Mouse (Mus musculus): ENCODE data around the gene Adck2. TPM values are rescaled to one million over a fixed set of nuclear protein-coding genes. Genes with fewer than 3 reads are reported as not detected.

Gene Adck2
- polyA plus RNA-seq, 1 experiment: 10.9 TPM

GRCm38 (mm10) chr6:39556900-39557659, 16.6 kb upstream of the Adck2 start:
- no peaks in the 10 kb centered on the region for H3K4me1 ChIP-seq (ENCODE audit: control insufficient read depth, insufficient read depth, low read length)
- peak; percentile 42 for DNase-seq
- WGBS: 2% methylated on average over 53 of the region's 54 CpGs

GRCm38 (mm10) chr6:39557723-39558261, 15.9 kb upstream of the Adck2 start, which contains the start of gene Dennd2a:
Gene Dennd2a, minus strand, starts transcription at chr6:39557867.
- WGBS: 2% methylated on average over 47 of the region's 50 CpGs
- no peak for TF ChIP-seq CTCF (IDR thresholded peaks at IDR 0.05; ENCODE audit: insufficient read depth, low read length)
- TF ChIP-seq POLR2A (IDR thresholded peaks at IDR 0.05; ENCODE audit: borderline replicate concordance, extremely low read depth, low read depth, low read length): no peak
- peak within 1 kb of the TSS; percentile 70 for H3K4me3 ChIP-seq (replicated peaks; ENCODE audit: extremely low read depth, low read depth, low read length)
- DNase-seq: peak; percentile 48
- H3K4me1 ChIP-seq (ENCODE audit: control insufficient read depth, insufficient read depth, low read length): peaks cover 3% of the 10 kb centered on the region; the same call in 1 of the 2 replicates

More at GRCm38 (mm10) chr6:39556900-39557659, 16.6 kb upstream of the Adck2 start:
- H3K4me3 ChIP-seq (replicated peaks; ENCODE audit: extremely low read depth, low read depth, low read length): peak overlapping the region; percentile 70
- TF ChIP-seq CTCF (IDR thresholded peaks at IDR 0.05; ENCODE audit: insufficient read depth, low read length): no peak
- no peak for TF ChIP-seq POLR2A (IDR thresholded peaks at IDR 0.05; ENCODE audit: borderline replicate concordance, extremely low read depth, low read depth, low read length)

- H3K4me1 ChIP-seq (ENCODE audit: control insufficient read depth, insufficient read depth, low read length): peaks cover 3% of the 10 kb centered on the region; the same call in 1 of the 2 replicates
- H3K4me3 ChIP-seq (replicated peaks; ENCODE audit: extremely low read depth, low read depth, low read length): no peak overlapping the region
- 63% methylated on average over 6 of the region's 6 CpGs for WGBS
- no peak for DNase-seq
- no peak for TF ChIP-seq POLR2A (IDR thresholded peaks at IDR 0.05; ENCODE audit: borderline replicate concordance, extremely low read depth, low read depth, low read length)
- no peak for TF ChIP-seq CTCF (IDR thresholded peaks at IDR 0.05; ENCODE audit: insufficient read depth, low read length)
Observed at GRCm38 (mm10) chr6:39559276-39559939, 14.3 kb upstream of the Adck2 start.

- DNase-seq: peak; percentile 61
- no peak overlapping the region for H3K4me3 ChIP-seq (replicated peaks; ENCODE audit: extremely low read depth, low read depth, low read length)
- peaks cover 3% of the 10 kb centered on the region; the same call in 1 of the 2 replicates for H3K4me1 ChIP-seq (ENCODE audit: control insufficient read depth, insufficient read depth, low read length)
- WGBS: 17% methylated on average over 23 of the region's 23 CpGs
- TF ChIP-seq CTCF (IDR thresholded peaks at IDR 0.05; ENCODE audit: insufficient read depth, low read length) (peak; percentile 22; the same call in 1 of the 2 replicates), POLR2A (IDR thresholded peaks at IDR 0.05; ENCODE audit: borderline replicate concordance, extremely low read depth, low read depth, low read length) (no peak)
Observed at GRCm38 (mm10) chr6:39562166-39563015, 11.3 kb upstream of the Adck2 start.

GRCm38 (mm10) chr6:39567528-39567927, 6.1 kb upstream of the Adck2 start:
- no peak overlapping the region for H3K4me3 ChIP-seq (replicated peaks; ENCODE audit: extremely low read depth, low read depth, low read length)
- WGBS: 10% methylated on average over 5 of the region's 5 CpGs
- DNase-seq: no peak
- TF ChIP-seq CTCF (IDR thresholded peaks at IDR 0.05; ENCODE audit: insufficient read depth, low read length): 0 out of 2 replicates have a peak, but pooled peaks have one; percentile 6
- no peak for TF ChIP-seq POLR2A (IDR thresholded peaks at IDR 0.05; ENCODE audit: borderline replicate concordance, extremely low read depth, low read depth, low read length)
- H3K4me1 ChIP-seq (ENCODE audit: control insufficient read depth, insufficient read depth, low read length): no peaks in the 10 kb centered on the region; the same call in 1 of the 2 replicates

GRCm38 (mm10) chr6:39570426-39570825, 3.2 kb upstream of the Adck2 start:
- H3K4me3 ChIP-seq (replicated peaks; ENCODE audit: extremely low read depth, low read depth, low read length): no peak overlapping the region
- WGBS: 55% methylated on average over 3 of the region's 3 CpGs

GRCm38 (mm10) chr6:39574555-39574869, 839 bp downstream of the Adck2 start:
- 24% methylated on average over 10 of the region's 10 CpGs for WGBS
- Histone ChIP-seq H3K4me1 (ENCODE audit: control insufficient read depth, insufficient read depth, low read length) (peaks cover 3% of the 10 kb centered on the region; the same call in 1 of the 2 replicates), H3K4me3 (replicated peaks; ENCODE audit: extremely low read depth, low read depth, low read length) (peak overlapping the region; percentile 70)
- TF ChIP-seq POLR2A (IDR thresholded peaks at IDR 0.05; ENCODE audit: borderline replicate concordance, extremely low read depth, low read depth, low read length) (no peak), CTCF (IDR thresholded peaks at IDR 0.05; ENCODE audit: insufficient read depth, low read length) (no peak)
- DNase-seq: no peak

More at GRCm38 (mm10) chr6:39570426-39570825, 3.2 kb upstream of the Adck2 start:
- DNase-seq: no peak
- peaks cover 3% of the 10 kb centered on the region; the same call in 1 of the 2 replicates for H3K4me1 ChIP-seq (ENCODE audit: control insufficient read depth, insufficient read depth, low read length)
- TF ChIP-seq POLR2A (IDR thresholded peaks at IDR 0.05; ENCODE audit: borderline replicate concordance, extremely low read depth, low read depth, low read length) (no peak), CTCF (IDR thresholded peaks at IDR 0.05; ENCODE audit: insufficient read depth, low read length) (no peak)

GRCm38 (mm10) chr6:39574951-39575350, 1.3 kb downstream of the Adck2 start:
- H3K4me1 ChIP-seq (ENCODE audit: control insufficient read depth, insufficient read depth, low read length): peaks cover 3% of the 10 kb centered on the region; the same call in 1 of the 2 replicates
- no peak overlapping the region for H3K4me3 ChIP-seq (replicated peaks; ENCODE audit: extremely low read depth, low read depth, low read length)
- WGBS: 64% methylated on average over 7 of the region's 7 CpGs
- no peak for TF ChIP-seq CTCF (IDR thresholded peaks at IDR 0.05; ENCODE audit: insufficient read depth, low read length)
- no peak for TF ChIP-seq POLR2A (IDR thresholded peaks at IDR 0.05; ENCODE audit: borderline replicate concordance, extremely low read depth, low read depth, low read length)
- no peak for DNase-seq

All from lung, adult 2 months (tissue).